Mouse (Mus musculus) gastrocnemius, postnatal 36 days (tissue): Measurements from ENCODE around the gene Ftl1. TPM values are rescaled to one million over a fixed set of nuclear protein-coding genes. Genes with fewer than 3 reads are reported as not detected.
A peak's percentile ranks its signal among the peaks of the same experiment; 100 is the strongest.

ENCODE experiments used
- DNase-seq, 2 experiments: peaks; one replicate each; pipeline ENCODE4 v3.0.0; 2022
- intact Hi-C: fragments of 180-260 bp; cut with DNase I; formaldehyde crosslinking; loops from one replicate; pipeline ENCODE4 v1.15.1; 2025
- total RNA-seq, 2 experiments: library from RNA; stranded (reverse); gene quantifications; 2 replicates each; pipeline ENCODE4 v1.2.3; 2021

Gene Ftl1
- total RNA-seq, 2 experiments from 2014 or later = 132 to 146 TPM

GRCm38 (mm10) chr7:45456721-45457203 is 2.9 kb downstream of the Ftl1 start:
- intact Hi-C loops = no loop called here
- no peak for DNase-seq

GRCm38 (mm10) chr7:45455932-45456696 is 3.6 kb downstream of the Ftl1 start:
- DNase-seq = no peak
- intact Hi-C loops = no loop called here

GRCm38 (mm10) chr7:45454971-45455370 is 4.7 kb downstream of the Ftl1 start:
- intact Hi-C loops = loop anchor here (5.0 kb wide), 1 partner anchor 107 kb away; no protein-coding TSS in a partner anchor

GRCm38 (mm10) chr7:45451344-45451982 is 8.2 kb downstream of the Ftl1 start:
- intact Hi-C loops = loop anchor here (5.0 kb wide), 1 partner anchor 111 kb away; no protein-coding TSS in a partner anchor
- DNase-seq = peak; percentile 71 to 78

More at GRCm38 (mm10) chr7:45454971-45455370, 4.7 kb downstream of the Ftl1 start:
- DNase-seq = no peak

- intact Hi-C loops = loop anchor here (5.0 kb wide), 1 partner anchor 112 kb away; no protein-coding TSS in a partner anchor
These were observed 9.7 kb downstream of the Ftl1 start for GRCm38 (mm10) chr7:45449974-45450373.

GRCm38 (mm10) chr7:45447325-45447990 is 12.2 kb downstream of the Ftl1 start:
- DNase-seq = no peak
- intact Hi-C loops = no loop called here

More at GRCm38 (mm10) chr7:45449974-45450373, 9.7 kb downstream of the Ftl1 start:
- DNase-seq = no peak

GRCm38 (mm10) chr7:45446589-45446988 is 13.1 kb downstream of the Ftl1 start:
- intact Hi-C loops = no loop called here
- no peak for DNase-seq

GRCm38 (mm10) chr7:45443526-45444420 is 15.9 kb downstream of the Ftl1 start:
- intact Hi-C loops = no loop called here
- DNase-seq = no peak

GRCm38 (mm10) chr7:45437521-45438276 is 22.0 kb downstream of the Ftl1 start, which contains the start of gene Ruvbl2:
Gene Ruvbl2 (minus strand): TSS chr7:45438096.
- intact Hi-C loops = loop anchor here (1.0 to 5.0 kb wide), 2 partner anchors 31 to 135 kb away; no protein-coding TSS in a partner anchor
- peak; percentile 52 to 54 for DNase-seq

GRCm38 (mm10) chr7:45437046-45437445 is 22.6 kb downstream of the Ftl1 start:
- intact Hi-C loops = loop anchor here (5.0 kb wide), 1 partner anchor 135 kb away; no protein-coding TSS in a partner anchor

GRCm38 (mm10) chr7:45436444-45436843 is 23.2 kb downstream of the Ftl1 start:
- intact Hi-C loops = loop anchor here (5.0 kb wide), 1 partner anchor 134 kb away; no protein-coding TSS in a partner anchor
- no peak for DNase-seq

More at GRCm38 (mm10) chr7:45437046-45437445, 22.6 kb downstream of the Ftl1 start:
- DNase-seq = no peak

- intact Hi-C loops = loop anchor here (5.0 kb wide), 1 partner anchor 133 kb away; no protein-coding TSS in a partner anchor
- peak in 1 of 2 experiments; percentile 32 for DNase-seq
These were observed 24.6 kb downstream of the Ftl1 start for GRCm38 (mm10) chr7:45435038-45435437.

GRCm38 (mm10) chr7:45434203-45435015 is 25.3 kb downstream of the Ftl1 start, which contains the start of gene Gys1:
Gene Gys1 (plus strand): TSS chr7:45434844.
- intact Hi-C loops = loop anchor here (5.0 kb wide), 1 partner anchor 132 kb away; no protein-coding TSS in a partner anchor
- peak; percentile 100 for DNase-seq

- intact Hi-C loops = no loop called here
- DNase-seq = no peak
These were observed 25.9 kb downstream of the Ftl1 start for GRCm38 (mm10) chr7:45433835-45434202.

GRCm38 (mm10) chr7:45426556-45426955 is 33.1 kb downstream of the Ftl1 start:
- intact Hi-C loops = no loop called here
- no peak for DNase-seq

GRCm38 (mm10) chr7:45421194-45421593 is 38.5 kb downstream of the Ftl1 start:
- intact Hi-C loops = no loop called here
- no peak for DNase-seq

GRCm38 (mm10) chr7:45420615-45420919 is 39.1 kb downstream of the Ftl1 start, which contains the start of gene Lhb:
Gene Lhb (plus strand): TSS chr7:45420820.
- intact Hi-C loops = no loop called here
- DNase-seq = no peak
